Mouse (Mus musculus) thymus, postnatal 0 days (tissue): ENCODE data around the gene Grm5. TPM values are rescaled to one million over a fixed set of nuclear protein-coding genes. Genes with fewer than 3 reads are reported as not detected.

Source experiments
- DNase-seq: peaks from one replicate; pipeline ENCODE4 v3.0.0-alpha.2; 2015; ENCODE audit warnings: low spot score
- polyA plus RNA-seq: library from polyadenylated mRNA; unstranded; fragments of >200 nt; fragmentation: Nextera tagmentation; extraction: Ambion mirVana; gene quantifications from 2 replicates; pipeline ENCODE4 v1.2.1, GENCODE M21; 2015

Grm5 gene
- polyA plus RNA-seq, 1 experiment from 2014 or later = 0.01 TPM

- no peak for DNase-seq
Observed at GRCm38 (mm10) chr7:87846082-87846481, 262.1 kb downstream of the Grm5 start.

- no peak for DNase-seq
Observed at GRCm38 (mm10) chr7:87925956-87926355, 342.0 kb downstream of the Grm5 start.

GRCm38 (mm10) chr7:87937415-87937814 is 353.4 kb downstream of the Grm5 start:
- DNase-seq = no peak

- DNase-seq = no peak
Observed at GRCm38 (mm10) chr7:87938265-87938664, 354.3 kb downstream of the Grm5 start.

- DNase-seq = no peak
Observed at GRCm38 (mm10) chr7:87950205-87950604, 366.2 kb downstream of the Grm5 start.

GRCm38 (mm10) chr7:87973216-87973615 is 389.2 kb downstream of the Grm5 start:
- DNase-seq = no peak

- DNase-seq = no peak
Observed at GRCm38 (mm10) chr7:87975041-87975440, 391.1 kb downstream of the Grm5 start.

GRCm38 (mm10) chr7:87983494-87983893 is 399.5 kb downstream of the Grm5 start:
- no peak for DNase-seq

- no peak for DNase-seq
Observed at GRCm38 (mm10) chr7:88014451-88014850, 430.5 kb downstream of the Grm5 start.

- DNase-seq = no peak
Observed at GRCm38 (mm10) chr7:88027411-88028132, 443.6 kb downstream of the Grm5 start.

- DNase-seq = no peak
Observed at GRCm38 (mm10) chr7:88047366-88047765, 463.4 kb downstream of the Grm5 start.

- no peak for DNase-seq
Observed at GRCm38 (mm10) chr7:88054224-88054938, 470.4 kb downstream of the Grm5 start.

GRCm38 (mm10) chr7:88056438-88056837 is 472.5 kb downstream of the Grm5 start:
- no peak for DNase-seq

- DNase-seq = no peak
Observed at GRCm38 (mm10) chr7:88091115-88091514, 507.1 kb downstream of the Grm5 start.

- no peak for DNase-seq
Observed at GRCm38 (mm10) chr7:88096536-88097107, 512.7 kb downstream of the Grm5 start.

- peak; percentile 63 for DNase-seq
Observed at GRCm38 (mm10) chr7:88097715-88098114, 513.7 kb downstream of the Grm5 start.

GRCm38 (mm10) chr7:88116724-88117409 is 532.9 kb downstream of the Grm5 start:
- DNase-seq = no peak

GRCm38 (mm10) chr7:88128080-88128848 is 544.3 kb downstream of the Grm5 start:
- DNase-seq = no peak

- DNase-seq = peak; percentile 7
Observed at GRCm38 (mm10) chr7:88129536-88130487, 545.8 kb downstream of the Grm5 start.

GRCm38 (mm10) chr7:88130488-88130849 is 546.5 kb downstream of the Grm5 start:
- DNase-seq = no peak
